Mouse (Mus musculus) ES-Bruce4 (cell line): ENCODE results near the gene Naif1.

ENCODE experiments used
- CTCF ChIP-seq: IDR thresholded peaks from one replicate; pipeline ENCODE4 v1.8.1; 2011; ENCODE audit warnings: low read depth, low read length
- POLR2A ChIP-seq: IDR thresholded peaks from one replicate; pipeline ENCODE4 v1.8.1; 2011; ENCODE audit warnings: low read length; ENCODE audit not compliant: insufficient read depth

DNA sequence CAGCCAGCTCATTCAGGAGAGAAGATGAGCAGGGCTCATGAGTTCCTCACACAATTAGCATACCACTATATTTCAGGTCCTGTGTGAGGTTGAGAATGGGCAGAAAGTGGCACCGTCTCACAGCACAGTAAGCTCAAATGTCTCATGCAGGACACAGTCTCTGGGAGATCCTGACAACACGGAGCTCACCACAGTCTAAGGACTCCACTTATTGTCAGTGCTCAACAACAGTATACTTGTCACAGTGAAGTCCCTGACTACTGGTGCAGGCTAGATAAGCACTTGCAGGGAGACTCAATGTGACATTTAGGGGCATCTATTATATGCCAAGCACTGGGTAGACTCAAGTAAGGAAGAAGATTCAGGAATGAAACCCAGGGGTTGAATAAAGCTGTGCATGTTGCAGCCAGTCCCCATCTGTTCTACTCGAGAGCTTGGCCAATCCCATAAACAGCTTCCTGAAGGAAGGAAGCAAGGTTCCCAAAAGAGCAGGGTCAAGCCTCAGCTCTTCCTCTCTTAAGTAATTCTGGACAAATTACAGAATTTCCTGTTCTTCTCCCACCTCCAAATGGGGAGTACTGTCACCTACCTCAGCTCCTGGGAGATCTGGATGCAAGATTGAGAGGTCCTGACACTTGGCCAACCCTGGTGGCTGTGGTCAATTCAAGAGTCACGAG is 20.9 kb upstream of the Naif1 start:
- TF ChIP-seq CTCF (no peak), POLR2A (no peak)
